Comparison of ENCODE assay signal across 12 mouse cellular contexts in genomic region chr12:79628121-79628774, GRCm38 (mm10).
DNase-seq lines count a peak whose midpoint lies in the region; ATAC-seq lines count a peak whose summit lies in the region.
"Had no signal": no experiment of that assay in that cellular context is flagged by ENCODE, and none has a peak within 500 bp of the region (broad histone marks: within the 10 kb centered on the region; RNA-seq: fewer than 3 reads in every experiment).

No protein-coding gene starts in this region.

- H3K4me3 ChIP-seq in hindbrain, embryonic 10.5 days: no peak overlapping the region
- H3K4me3 ChIP-seq in hindbrain, embryonic 11.5 days (ENCODE audit: low read depth, low read length): no peak overlapping the region
- no peak overlapping the region for H3K4me3 ChIP-seq in midbrain, embryonic 14.5 days (replicated peaks; ENCODE audit: low read depth, low read length)
- H3K4me3 ChIP-seq in midbrain, embryonic 13.5 days (replicated peaks): no peak overlapping the region
- H3K4me3 ChIP-seq in stomach, embryonic 15.5 days (replicated peaks): no peak overlapping the region
- H3K4me3 ChIP-seq: forebrain, embryonic 15.5 days; limb, embryonic 12.5 days had no signal

- DNase-seq in hindbrain, embryonic 10.5 days (ENCODE audit: low spot score): peak; percentile 26
- no peak for DNase-seq in hindbrain, embryonic 11.5 days (ENCODE audit: low spot score)
- peak; percentile 20 for DNase-seq in midbrain, embryonic 14.5 days
- DNase-seq in induced T-regulatory cell, adult 2 months (ENCODE audit: low read depth): peak; percentile 83
- no peak for DNase-seq in lung, postnatal 36 days
- no peak for DNase-seq in ovary, adult 18-20 months (ENCODE audit: low spot score)
- DNase-seq: heart, postnatal 4 days; kidney, postnatal 4 days had no signal

- H3K4me1 ChIP-seq in hindbrain, embryonic 10.5 days (replicated peaks): peaks cover 55% of the 10 kb centered on the region
- H3K4me1 ChIP-seq in hindbrain, embryonic 11.5 days (replicated peaks; ENCODE audit: control insufficient read depth, insufficient read depth, low read length): peaks cover 6% of the 10 kb centered on the region; the same call in 1 of the 2 replicates
- H3K4me1 ChIP-seq in midbrain, embryonic 14.5 days (ENCODE audit: control insufficient read depth, insufficient read depth, low read length): peaks cover 15% of the 10 kb centered on the region
- peaks cover 37% of the 10 kb centered on the region for H3K4me1 ChIP-seq in midbrain, embryonic 13.5 days (replicated peaks)
- H3K4me1 ChIP-seq in stomach, embryonic 15.5 days: 0 out of 2 replicates have a peak, but pooled peaks cover 14% of the 10 kb centered on the region

- no peaks in the 10 kb centered on the region for H3K9me3 ChIP-seq in hindbrain, embryonic 10.5 days
- H3K9me3 ChIP-seq in hindbrain, embryonic 11.5 days (ENCODE audit: control insufficient read depth, low read length): no peaks in the 10 kb centered on the region
- no peaks in the 10 kb centered on the region for H3K9me3 ChIP-seq in midbrain, embryonic 14.5 days (ENCODE audit: control insufficient read depth, low read length)
- H3K9me3 ChIP-seq in midbrain, embryonic 13.5 days: no peaks in the 10 kb centered on the region
- no peaks in the 10 kb centered on the region for H3K9me3 ChIP-seq in stomach, embryonic 15.5 days
- H3K9me3 ChIP-seq: forebrain, embryonic 15.5 days; limb, embryonic 12.5 days had no signal

- peak overlapping the region; percentile 80 for H3K27ac ChIP-seq in hindbrain, embryonic 10.5 days
- H3K27ac ChIP-seq in hindbrain, embryonic 11.5 days (ENCODE audit: low read depth, low read length): no peak overlapping the region
- no peak overlapping the region; the same call in 1 of the 2 replicates for H3K27ac ChIP-seq in midbrain, embryonic 14.5 days (replicated peaks; ENCODE audit: low read depth, low read length)
- H3K27ac ChIP-seq in midbrain, embryonic 13.5 days: no peak overlapping the region
- H3K27ac ChIP-seq in stomach, embryonic 15.5 days: peak overlapping the region; percentile 44; the same call in 1 of the 2 replicates
- H3K27ac ChIP-seq: forebrain, embryonic 15.5 days had no signal

- no peak overlapping the region for H3K9ac ChIP-seq in hindbrain, embryonic 11.5 days (ENCODE audit: low read depth, low read length)
- H3K9ac ChIP-seq in midbrain, embryonic 14.5 days (replicated peaks; ENCODE audit: low read length): no peak overlapping the region
- H3K9ac ChIP-seq in midbrain, embryonic 13.5 days (replicated peaks): no peak overlapping the region
- H3K9ac ChIP-seq in stomach, embryonic 15.5 days: no peak overlapping the region
- H3K9ac ChIP-seq: forebrain, embryonic 15.5 days; limb, embryonic 12.5 days had no signal

- H3K36me3 ChIP-seq in hindbrain, embryonic 10.5 days: no peaks in the 10 kb centered on the region
- H3K36me3 ChIP-seq in hindbrain, embryonic 11.5 days (ENCODE audit: control insufficient read depth, insufficient read depth, low read length): no peaks in the 10 kb centered on the region
- no peaks in the 10 kb centered on the region for H3K36me3 ChIP-seq in midbrain, embryonic 14.5 days (ENCODE audit: control insufficient read depth, insufficient read depth, low read length)
- H3K36me3 ChIP-seq in midbrain, embryonic 13.5 days: no peaks in the 10 kb centered on the region
- H3K36me3 ChIP-seq in stomach, embryonic 15.5 days: no peaks in the 10 kb centered on the region
- H3K36me3 ChIP-seq: forebrain, embryonic 15.5 days; limb, embryonic 12.5 days had no signal

- no peaks in the 10 kb centered on the region for H3K27me3 ChIP-seq in hindbrain, embryonic 10.5 days (ENCODE audit: insufficient read depth, poor library complexity, severe bottlenecking)
- H3K27me3 ChIP-seq in hindbrain, embryonic 11.5 days (ENCODE audit: control insufficient read depth, insufficient read depth, low read length): no peaks in the 10 kb centered on the region
- no peaks in the 10 kb centered on the region for H3K27me3 ChIP-seq in midbrain, embryonic 14.5 days (ENCODE audit: control insufficient read depth, insufficient read depth, low read length)
- H3K27me3 ChIP-seq in midbrain, embryonic 13.5 days: no peaks in the 10 kb centered on the region
- H3K27me3 ChIP-seq in stomach, embryonic 15.5 days (replicated peaks): no peaks in the 10 kb centered on the region
- H3K27me3 ChIP-seq: forebrain, embryonic 15.5 days; limb, embryonic 12.5 days had no signal

- ATAC-seq in hindbrain, embryonic 11.5 days (ENCODE audit: low FRiP score): no peak
- no peak for ATAC-seq in midbrain, embryonic 14.5 days (ENCODE audit: low FRiP score, low TSS enrichment)
- no peak for ATAC-seq in midbrain, embryonic 13.5 days
- no peak for ATAC-seq in stomach, embryonic 15.5 days (ENCODE audit: insufficient read depth, low FRiP score, low read depth)
- ATAC-seq: forebrain, embryonic 15.5 days had no signal

- no peak overlapping the region for H3K4me2 ChIP-seq in hindbrain, embryonic 11.5 days (replicated peaks; ENCODE audit: low read depth, low read length)
- H3K4me2 ChIP-seq in midbrain, embryonic 14.5 days (ENCODE audit: low read length): no peak overlapping the region
- no peak overlapping the region for H3K4me2 ChIP-seq in midbrain, embryonic 13.5 days (replicated peaks)
- H3K4me2 ChIP-seq in stomach, embryonic 15.5 days: no peak overlapping the region
- H3K4me2 ChIP-seq: forebrain, embryonic 15.5 days; limb, embryonic 12.5 days had no signal

- 68% methylated on average over 5 of the region's 5 CpGs for WGBS in hindbrain, embryonic 10.5 days
- 64% methylated on average over 5 of the region's 5 CpGs for WGBS in hindbrain, embryonic 11.5 days
- 66% methylated on average over 5 of the region's 5 CpGs for WGBS in midbrain, embryonic 14.5 days
- WGBS in midbrain, embryonic 13.5 days: 70% methylated on average over 5 of the region's 5 CpGs
- whole genome bisulfite sequencing in stomach, embryonic 15.5 days: 52% methylated on average over 5 of the region's 5 CpGs

Comparison
In these comparisons a context has a peak if more than half of its experiments do, and no peak if none do; other contexts are left out.
1. DNase-seq: peak in hindbrain, embryonic 10.5 days (single experiment), midbrain, embryonic 14.5 days (single experiment) and induced T-regulatory cell, adult 2 months (single experiment); none in hindbrain, embryonic 11.5 days (single experiment), lung, postnatal 36 days (single experiment) and ovary, adult 18-20 months (single experiment).
2. H3K27ac ChIP-seq: peak in hindbrain, embryonic 10.5 days (single experiment) and stomach, embryonic 15.5 days (single experiment); none in hindbrain, embryonic 11.5 days (single experiment), midbrain, embryonic 14.5 days (single experiment) and midbrain, embryonic 13.5 days (single experiment).